Mouse (Mus musculus) gastrocnemius, postnatal 10 days (tissue): ENCODE measurements around the gene Fam19a5. TPM values are rescaled to one million over a fixed set of nuclear protein-coding genes. Genes with fewer than 3 reads are reported as not detected.

ENCODE experiments used
- DNase-seq: peaks from one replicate; pipeline ENCODE4 v3.0.0; 2021; ENCODE audit warnings: mixed read lengths
- total RNA-seq, 2 experiments: library from RNA; stranded (reverse); gene quantifications; 2 replicates each; pipeline ENCODE4 v1.2.3; 2021

Gene Fam19a5
- total RNA-seq, 2 experiments from 2014 or later, result 2.6 to 3.9 TPM

- DNase-seq, result no peak
Measured at GRCm38 (mm10) chr15:87666041-87666750, 122.1 kb downstream of the Fam19a5 start.

- DNase-seq, result no peak
Measured at GRCm38 (mm10) chr15:87667416-87667815, 123.3 kb downstream of the Fam19a5 start.

- DNase-seq, result no peak
Measured at GRCm38 (mm10) chr15:87668112-87668511, 124.0 kb downstream of the Fam19a5 start.

- DNase-seq, result no peak
Measured at GRCm38 (mm10) chr15:87671929-87672328, 127.8 kb downstream of the Fam19a5 start.

- DNase-seq, result no peak
Measured at GRCm38 (mm10) chr15:87678711-87679110, 134.6 kb downstream of the Fam19a5 start.

- no peak for DNase-seq
Measured at GRCm38 (mm10) chr15:87682410-87682809, 138.3 kb downstream of the Fam19a5 start.

- DNase-seq, result no peak
Measured at GRCm38 (mm10) chr15:87686415-87687040, 142.4 kb downstream of the Fam19a5 start.

GRCm38 (mm10) chr15:87691271-87691955 is 147.3 kb downstream of the Fam19a5 start:
- no peak for DNase-seq

GRCm38 (mm10) chr15:87691958-87692357 is 147.9 kb downstream of the Fam19a5 start:
- DNase-seq, result no peak

GRCm38 (mm10) chr15:87692394-87692793 is 148.3 kb downstream of the Fam19a5 start:
- no peak for DNase-seq

GRCm38 (mm10) chr15:87692865-87693513 is 148.9 kb downstream of the Fam19a5 start:
- DNase-seq, result no peak

- DNase-seq, result no peak
Measured at GRCm38 (mm10) chr15:87697433-87697996, 153.4 kb downstream of the Fam19a5 start.

- peak; percentile 25 for DNase-seq
Measured at GRCm38 (mm10) chr15:87698562-87699320, 154.6 kb downstream of the Fam19a5 start.

GRCm38 (mm10) chr15:87702821-87703220 is 158.7 kb downstream of the Fam19a5 start:
- no peak for DNase-seq

GRCm38 (mm10) chr15:87703334-87703733 is 159.2 kb downstream of the Fam19a5 start:
- no peak for DNase-seq

GRCm38 (mm10) chr15:87711790-87712189 is 167.7 kb downstream of the Fam19a5 start:
- no peak for DNase-seq

GRCm38 (mm10) chr15:87712221-87712620 is 168.1 kb downstream of the Fam19a5 start:
- DNase-seq, result no peak

GRCm38 (mm10) chr15:87715037-87715676 is 171.1 kb downstream of the Fam19a5 start:
- DNase-seq, result no peak

- DNase-seq, result peak; percentile 13
Measured at GRCm38 (mm10) chr15:87717056-87717455, 173.0 kb downstream of the Fam19a5 start.

GRCm38 (mm10) chr15:87723455-87723986 is 179.4 kb downstream of the Fam19a5 start:
- DNase-seq, result no peak
